Mouse (Mus musculus): ENCODE results near the gene Pfn3.
A peak's percentile ranks its signal among the peaks of the same experiment; 100 is the strongest.

Gene Pfn3

GRCm38 (mm10) chr13:55430566-55430965 is 15.5 kb upstream of the Pfn3 start:
- DNase-seq (ENCODE audit: low spot score) = no peak

DNA sequence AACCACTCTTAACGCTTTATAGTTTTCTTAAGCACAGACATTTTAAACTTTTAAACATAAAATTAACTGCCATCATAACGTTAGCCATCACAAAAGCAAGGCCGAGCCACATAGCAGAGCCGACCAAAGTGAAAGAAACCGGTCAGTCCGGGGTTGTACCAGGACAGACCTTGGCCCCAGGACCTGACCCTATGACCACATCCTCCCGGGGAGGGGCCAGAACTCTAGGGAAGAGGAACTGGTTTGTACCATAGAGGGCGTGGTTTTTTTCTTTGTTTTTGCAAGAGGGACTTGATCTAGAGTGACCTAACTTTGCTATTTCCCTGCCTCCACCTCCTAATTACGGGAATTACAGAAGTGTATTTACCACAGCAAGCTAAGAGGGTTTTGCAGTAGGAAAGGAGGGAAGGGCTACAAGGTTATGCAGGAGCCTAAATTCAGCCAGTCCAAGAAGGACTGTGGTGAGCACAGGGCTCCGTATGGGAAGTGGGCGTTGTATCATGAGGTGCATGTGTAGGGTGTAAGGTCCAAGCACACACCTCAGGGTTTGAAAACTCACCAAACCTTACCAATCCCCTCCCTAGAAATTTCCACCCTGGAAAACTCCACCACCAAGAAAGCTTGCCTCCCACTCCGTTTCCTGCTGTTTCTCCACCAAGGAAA is 14.3 kb upstream of the Pfn3 start:
- DNase-seq (ENCODE audit: low spot score) = no peak

DNA sequence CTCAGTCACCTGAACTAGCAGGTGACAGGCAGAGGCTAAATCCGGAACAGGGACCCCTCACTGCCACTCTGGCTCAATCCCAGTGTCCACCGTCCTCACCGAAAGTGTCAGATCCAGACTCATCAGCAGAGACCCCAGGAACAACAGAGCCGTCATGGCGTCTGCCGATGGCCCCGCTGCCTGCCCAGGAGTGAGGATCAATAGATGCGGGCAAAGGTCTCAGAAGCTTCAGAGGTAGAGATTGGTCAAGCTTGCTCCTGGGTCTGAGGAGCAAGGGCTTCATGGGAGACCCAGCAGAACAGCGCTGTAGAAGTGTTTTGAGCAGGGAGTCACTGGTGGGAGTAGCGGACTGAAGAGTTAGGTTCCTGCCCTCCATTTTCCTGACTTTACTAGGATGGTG is 11.6 kb upstream of the Pfn3 start, which contains the start of gene F12:
Gene F12 (minus strand): TSS at position 181 of the 400 bp plus-strand sequence.
- DNase-seq (ENCODE audit: low spot score) = no peak

GRCm38 (mm10) chr13:55420933-55421800 is 6.1 kb upstream of the Pfn3 start:
- DNase-seq (ENCODE audit: low spot score) = peak; percentile 65

GRCm38 (mm10) chr13:55420018-55420932 is 5.2 kb upstream of the Pfn3 start:
- DNase-seq (ENCODE audit: low spot score) = no peak

DNA sequence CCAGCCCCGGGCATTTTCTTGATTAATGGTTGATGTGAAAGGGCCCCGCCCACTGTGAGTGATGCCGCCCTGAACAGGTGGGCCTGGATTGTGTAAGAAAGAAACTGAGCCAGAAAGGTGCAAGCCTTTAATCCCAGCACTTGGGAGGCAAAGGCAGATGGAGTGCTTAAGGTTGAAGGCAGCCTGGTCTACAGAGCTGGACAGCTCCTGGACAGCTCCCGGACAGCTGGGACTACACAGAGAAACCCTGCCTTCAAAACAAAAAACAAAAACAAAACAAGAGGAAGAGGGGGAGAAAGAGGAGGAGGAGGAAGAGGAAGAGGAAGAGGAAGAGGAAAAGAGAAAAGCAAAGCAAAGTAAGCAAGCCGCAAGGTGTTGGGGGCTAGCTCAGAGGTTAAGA is 4.1 kb upstream of the Pfn3 start:
- DNase-seq (ENCODE audit: low spot score) = no peak

DNA sequence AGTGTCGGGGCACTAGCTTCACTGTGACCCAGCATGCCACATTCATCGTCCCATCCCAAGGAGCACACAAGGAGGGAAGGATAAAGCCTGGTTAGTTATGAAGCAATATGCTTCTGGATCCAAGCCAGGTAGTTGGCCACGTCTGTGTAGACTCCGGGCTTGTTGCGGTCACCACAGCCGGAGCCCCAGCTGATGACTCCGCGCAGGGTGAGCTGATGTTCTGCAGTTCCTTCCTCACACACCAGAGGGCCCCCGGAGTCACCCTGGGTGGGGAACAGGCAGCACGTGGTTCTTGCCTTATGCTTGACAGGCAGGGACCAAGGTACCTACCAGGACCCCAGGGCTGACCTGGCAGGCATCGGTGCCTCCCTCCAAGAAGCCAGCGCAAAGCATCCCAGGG is 3.0 kb upstream of the Pfn3 start:
- peak; percentile 80 for DNase-seq (ENCODE audit: low spot score)

DNA sequence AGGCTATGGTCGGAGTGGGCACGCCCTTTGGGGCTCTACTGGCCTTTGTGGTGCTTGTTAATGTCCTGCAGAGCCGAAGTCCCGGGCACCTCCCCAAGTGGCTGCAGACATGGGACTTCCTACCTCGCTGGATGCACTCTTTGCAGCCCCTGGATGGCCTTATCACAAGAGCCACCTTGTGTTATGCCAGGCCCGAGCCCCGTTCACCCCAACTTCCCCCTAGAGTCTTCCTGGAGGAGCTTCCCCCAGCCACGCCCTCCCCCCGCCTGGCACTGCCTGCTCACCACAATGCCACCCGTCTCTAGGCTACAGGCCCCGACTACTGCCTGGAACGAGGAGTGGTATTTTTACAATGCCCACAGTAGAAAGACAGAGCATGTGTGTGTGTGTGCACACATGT is 1.7 kb downstream of the Pfn3 start:
- DNase-seq (ENCODE audit: low spot score) = no peak

DNA sequence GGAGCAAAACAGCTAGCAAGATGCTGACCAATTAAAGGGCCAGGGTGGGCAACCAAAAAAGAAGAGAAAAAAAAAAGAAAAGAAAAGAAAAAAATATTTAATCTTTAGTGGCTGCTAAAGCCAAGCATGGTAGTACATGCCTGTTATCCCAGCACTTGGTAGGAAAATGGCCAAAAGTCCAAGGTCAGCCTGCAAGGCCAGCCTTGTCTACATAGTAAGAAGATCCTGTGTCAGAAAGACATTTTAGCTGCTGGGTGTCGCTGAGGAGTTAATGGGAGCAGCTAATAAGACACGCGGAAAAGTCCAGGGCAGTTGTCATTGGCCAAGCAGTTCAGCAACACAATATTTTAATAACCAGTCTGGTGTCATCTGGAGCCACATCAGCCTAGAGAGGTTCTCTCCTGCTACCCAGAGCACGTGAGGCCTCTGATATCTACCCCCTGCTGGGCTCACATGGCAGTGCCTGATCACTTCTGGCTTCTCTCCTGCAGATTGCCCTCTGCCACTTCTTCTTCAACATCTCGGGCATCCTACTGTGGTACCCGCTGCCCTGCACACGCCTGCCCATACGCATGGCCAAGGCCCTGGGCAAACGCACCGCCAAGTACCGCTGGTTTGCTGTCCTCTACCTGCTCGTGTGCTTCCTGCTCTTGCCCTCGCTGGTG is 2.3 kb downstream of the Pfn3 start:
- no peak for DNase-seq (ENCODE audit: low spot score)

- DNase-seq (ENCODE audit: low spot score) = no peak
Measured at GRCm38 (mm10) chr13:55411826-55412225, 3.2 kb downstream of the Pfn3 start.

DNA sequence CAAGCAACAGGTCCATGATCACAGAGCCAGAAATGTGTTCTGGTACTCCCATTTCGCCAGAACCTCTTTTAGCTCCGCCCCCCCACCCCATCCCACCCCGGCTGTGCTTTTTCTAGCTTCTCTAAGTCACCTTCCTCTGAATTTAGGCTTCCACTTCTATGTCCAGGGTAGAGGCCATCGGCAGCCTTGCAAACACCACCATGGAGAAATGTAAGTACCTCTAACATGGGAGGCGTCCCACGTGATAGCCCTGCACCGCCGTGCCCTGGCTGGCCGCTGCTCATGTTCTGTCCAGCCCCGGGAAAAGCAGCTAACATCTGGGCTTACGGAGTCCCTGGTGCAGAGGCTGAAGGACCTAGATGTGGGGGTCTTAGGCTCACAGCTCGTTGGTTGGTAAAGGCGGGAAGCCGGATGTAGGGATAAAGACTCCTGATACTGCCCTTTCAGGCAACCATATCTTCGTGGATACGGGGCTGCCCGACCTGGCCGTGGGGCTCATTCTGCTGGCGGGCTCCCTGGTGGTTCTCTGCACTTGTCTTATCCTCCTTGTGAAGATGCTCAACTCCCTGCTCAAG is 6.4 kb downstream of the Pfn3 start:
- no peak for DNase-seq (ENCODE audit: low spot score)

- no peak for DNase-seq (ENCODE audit: low spot score)
Measured at GRCm38 (mm10) chr13:55407341-55407740, 7.7 kb downstream of the Pfn3 start.

DNA sequence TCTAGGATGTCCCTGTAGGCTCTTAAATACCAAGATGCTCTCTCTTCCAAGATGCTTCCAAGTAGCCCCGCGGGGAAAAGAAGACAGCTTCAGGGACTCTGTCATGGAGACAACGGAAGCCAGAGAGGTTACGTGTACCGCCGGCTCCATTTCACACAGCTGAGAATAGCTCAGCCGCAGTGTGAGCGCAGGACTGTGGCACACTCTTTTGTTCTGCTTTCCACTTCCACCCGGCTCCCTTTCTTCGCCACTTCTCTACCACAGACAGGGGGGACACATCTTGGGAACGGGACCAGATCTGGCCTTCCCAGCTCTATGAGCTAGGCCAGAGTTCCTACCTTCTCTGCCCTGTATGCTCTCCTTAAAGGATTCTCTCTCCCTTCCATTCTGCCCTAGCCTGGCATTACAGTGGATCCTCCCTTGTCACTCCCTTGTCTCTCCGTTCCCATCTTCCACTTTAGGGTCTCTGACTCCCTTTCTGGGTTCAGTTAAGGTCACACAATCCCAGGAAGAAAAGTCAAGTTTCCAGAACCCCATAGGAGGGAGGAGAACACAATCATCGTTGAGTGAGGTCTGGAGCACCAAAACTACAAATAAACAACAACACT is 9.1 kb downstream of the Pfn3 start:
- no peak for DNase-seq (ENCODE audit: low spot score)

- DNase-seq (ENCODE audit: low spot score) = peak; percentile 65
Measured at GRCm38 (mm10) chr13:55404853-55405782, 9.9 kb downstream of the Pfn3 start.

DNA sequence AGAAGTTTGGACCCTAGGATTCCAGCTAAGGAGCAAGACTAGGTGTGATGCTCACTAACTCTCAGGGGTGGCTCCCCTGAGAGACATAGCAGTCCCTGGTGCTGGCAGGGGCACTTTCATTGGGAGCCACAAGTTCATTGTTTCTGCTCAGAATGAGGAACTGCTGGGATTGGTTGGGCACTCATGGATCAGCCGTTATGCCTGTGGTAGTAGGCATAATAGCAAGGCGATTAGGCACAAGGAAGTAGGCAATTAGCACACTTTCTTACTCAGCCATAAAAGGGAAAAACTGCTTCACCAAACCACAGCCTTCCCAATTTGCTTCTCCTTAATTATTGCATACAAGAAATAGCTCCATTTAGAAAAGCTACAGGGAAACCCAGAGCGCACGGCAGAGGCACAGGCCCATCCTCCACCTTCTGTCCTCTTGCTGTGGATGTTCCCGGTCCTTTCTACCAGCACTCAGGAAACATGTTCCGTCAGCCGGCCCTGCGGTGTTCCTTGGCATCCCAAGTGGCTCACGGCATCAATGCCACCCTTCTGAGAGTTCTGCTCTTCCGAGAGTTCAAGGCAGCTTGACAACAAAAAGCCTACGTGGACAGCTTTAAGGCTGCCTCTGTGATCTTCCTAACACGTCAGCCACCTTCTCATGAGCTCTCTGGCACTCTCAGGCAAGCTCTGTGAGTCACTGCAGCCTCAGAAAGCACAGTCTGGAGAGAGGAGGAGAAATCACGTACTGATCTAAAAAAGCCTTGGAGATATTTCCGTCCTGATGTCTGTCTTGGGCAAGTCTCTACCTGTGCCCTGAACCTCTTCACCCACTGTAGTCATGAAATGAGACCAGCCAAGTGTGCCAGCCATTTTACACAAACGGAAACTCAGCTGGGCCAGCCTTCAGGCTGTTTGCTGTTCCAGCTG is 10.8 kb downstream of the Pfn3 start:
- no peak for DNase-seq (ENCODE audit: low spot score)

GRCm38 (mm10) chr13:55403266-55403665 is 11.8 kb downstream of the Pfn3 start:
- no peak for DNase-seq (ENCODE audit: low spot score)

GRCm38 (mm10) chr13:55400039-55400346 is 15.0 kb downstream of the Pfn3 start:
- no peak for DNase-seq (ENCODE audit: low spot score)

- DNase-seq (ENCODE audit: low spot score) = no peak
Measured at GRCm38 (mm10) chr13:55399300-55400038, 15.6 kb downstream of the Pfn3 start.
